Mouse (Mus musculus) C2C12 (cell line): ENCODE results near the gene Cnga1.

Experiments used
- CTCF ChIP-seq: IDR thresholded peaks from one replicate; pipeline ENCODE4 v1.5.1; 2011; ENCODE audit not compliant: control insufficient read depth, insufficient read depth, insufficient read length
- MAX ChIP-seq: IDR thresholded peaks from one replicate; pipeline ENCODE4 v1.6.1; 2011; ENCODE audit warnings: mild to moderate bottlenecking, control low read depth
- MYOD1 ChIP-seq: IDR thresholded peaks from one replicate; pipeline ENCODE4 v1.6.1; 2011; ENCODE audit warnings: low read depth; ENCODE audit not compliant: control insufficient read depth, insufficient read length
- USF1 ChIP-seq: IDR thresholded peaks from one replicate; pipeline ENCODE4 v1.6.1; 2011; ENCODE audit warnings: low read depth, mild to moderate bottlenecking, control low read depth, moderate library complexity

- TF ChIP-seq CTCF (no peak), MYOD1 (no peak), USF1 (no peak), MAX (no peak)
Observed at GRCm38 (mm10) chr5:72689556-72689955, 45.5 kb upstream of the Cnga1 start.
